Mouse (Mus musculus) erythroblast, adult 5-6 weeks (primary cell): ENCODE data around the gene Lrsam1. TPM values are rescaled to one million over a fixed set of nuclear protein-coding genes. Genes with fewer than 3 reads are reported as not detected.

Experiments used
- ATAC-seq: replicated peaks from 2 replicates; pipeline ENCODE4 v1.8.0; 2016; ENCODE audit warnings: moderate number of reproducible peaks, mild to moderate bottlenecking, moderate TSS enrichment, inconsistent platforms; ENCODE audit not compliant: poor library complexity, low FRiP score, severe bottlenecking
- total RNA-seq, 2 experiments: library from RNA; stranded (forward) in 1 of 2; stranded (reverse) in 1 of 2; fragments of 150-400 nt in 1 of 2; fragments of 200-764, 138-1000 nt in 1 of 2; gene quantifications; 2 replicates each; pipeline versions ENCODE4 v1.2.3 to v1.2.4; 2015 to 2017; ENCODE audit warnings: low replicate concordance in 2 of 2

The Lrsam1 gene
- total RNA-seq, 2 experiments from 2014 or later: 3.1 to 3.5 TPM

DNA sequence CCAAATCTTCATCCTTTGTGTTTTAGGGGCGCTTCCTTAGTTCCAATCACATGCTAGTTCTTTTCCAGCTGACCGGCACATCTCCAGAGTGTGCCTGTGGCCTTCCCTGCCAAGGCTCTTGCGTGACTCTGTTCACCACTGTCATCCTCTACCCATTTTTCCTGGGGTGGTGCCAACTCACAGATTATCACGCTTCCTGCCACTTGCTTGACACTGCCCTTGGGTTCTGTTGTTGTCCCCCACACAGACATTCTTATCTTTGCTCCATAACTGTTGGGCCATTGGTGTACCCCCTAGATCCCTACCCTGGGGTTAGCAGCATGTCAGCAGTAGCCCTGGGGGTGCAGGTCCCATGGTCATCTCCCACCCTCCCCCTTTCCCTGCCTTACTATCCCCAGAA lies 57.9 kb downstream of the Lrsam1 start:
- no peak for ATAC-seq

DNA sequence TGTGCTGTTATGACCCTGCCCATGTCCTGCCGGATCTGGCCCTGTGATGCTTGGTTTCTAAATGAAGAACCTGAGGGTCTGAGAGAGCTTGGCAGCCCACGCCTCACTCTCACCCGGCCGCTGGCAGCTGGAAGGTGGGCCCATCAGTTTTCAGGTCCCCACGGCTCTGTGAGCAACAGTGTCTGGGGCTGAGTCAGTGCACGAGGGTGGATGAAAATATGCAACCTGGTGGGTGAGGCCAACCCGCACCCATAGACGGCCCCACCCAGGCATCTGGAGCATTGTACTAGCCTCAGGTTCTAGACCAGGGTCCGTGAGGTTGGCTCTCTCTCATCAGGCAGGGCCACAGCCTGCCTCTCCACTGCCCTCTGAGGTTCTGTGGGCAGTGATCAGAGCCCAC lies 59.3 kb downstream of the Lrsam1 start:
- ATAC-seq: no peak

DNA sequence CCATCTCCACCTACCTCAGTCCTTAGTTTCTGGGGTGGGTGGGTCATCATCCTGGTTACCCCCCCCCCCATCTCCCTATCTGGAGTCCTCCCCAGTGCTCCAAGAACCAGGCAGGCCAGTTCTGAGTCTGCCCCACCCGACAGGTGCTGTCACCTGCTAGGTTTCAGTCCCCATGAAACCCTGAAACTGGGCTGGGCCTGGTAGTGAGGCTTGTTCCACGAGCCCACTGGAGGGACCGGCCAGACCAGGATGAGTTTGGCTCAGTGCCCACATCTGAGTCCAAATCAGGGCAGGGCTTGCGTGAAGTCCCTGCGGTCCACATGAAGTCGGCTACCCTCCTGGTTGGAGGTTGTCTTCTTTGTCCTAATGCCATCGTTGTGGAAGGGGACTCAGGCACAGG lies 62.4 kb downstream of the Lrsam1 start:
- ATAC-seq: no peak

DNA sequence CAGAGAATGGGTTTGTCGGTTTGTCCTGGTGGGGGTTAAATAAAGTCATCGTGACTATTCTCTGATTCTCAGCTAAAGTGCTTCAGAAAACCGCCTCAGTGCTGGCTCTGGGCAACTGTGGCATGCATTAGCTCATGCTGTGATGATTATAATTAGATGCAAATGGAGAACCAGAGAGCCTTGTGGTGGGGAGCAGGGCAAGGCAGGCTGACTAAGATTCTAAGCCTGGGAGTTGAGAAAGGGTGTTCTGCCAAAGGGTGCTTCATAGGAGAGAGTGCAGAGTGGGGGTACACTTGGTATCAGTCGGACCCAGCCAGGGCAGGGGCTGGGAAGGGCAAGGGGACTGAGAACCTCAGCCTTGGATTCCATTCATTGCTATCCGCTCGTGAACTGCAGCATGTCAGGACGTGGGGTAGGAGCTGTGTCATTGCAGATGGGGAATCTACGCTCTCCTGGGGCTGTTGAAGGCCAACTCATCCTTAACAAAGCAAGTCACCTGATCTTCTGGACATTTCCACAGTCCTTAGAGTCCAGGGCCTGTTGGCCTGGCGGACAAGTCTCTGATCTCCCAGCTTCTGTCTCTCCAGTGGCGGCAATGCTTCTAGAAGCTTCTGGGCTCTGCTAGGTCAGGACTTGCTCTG lies 64.8 kb downstream of the Lrsam1 start:
- no peak for ATAC-seq

DNA sequence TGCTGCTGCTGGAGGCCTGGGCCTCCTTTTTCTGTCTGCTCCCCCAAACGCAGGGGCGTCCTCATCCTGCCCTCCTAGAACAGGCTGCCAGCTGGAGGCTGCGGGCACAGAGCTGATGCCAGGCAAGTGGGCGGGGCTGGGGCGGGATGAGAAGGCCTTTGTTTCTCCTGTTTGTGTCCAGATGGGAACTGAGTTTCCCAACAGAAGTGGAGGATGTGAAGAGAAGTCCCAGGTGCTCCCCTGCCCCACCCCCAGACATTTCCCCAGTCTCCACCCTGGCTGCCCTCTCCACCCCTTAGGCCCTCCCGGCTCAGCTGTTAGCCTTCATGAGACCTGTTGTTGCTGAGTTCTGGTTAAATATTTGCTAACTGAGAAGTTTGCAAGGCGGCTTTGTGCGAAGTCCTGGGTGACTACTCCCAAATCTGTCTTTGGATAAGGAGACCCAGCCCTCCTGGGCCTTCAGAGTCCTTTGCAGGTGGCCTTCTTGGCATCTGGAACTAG lies 65.8 kb downstream of the Lrsam1 start:
- no peak for ATAC-seq

DNA sequence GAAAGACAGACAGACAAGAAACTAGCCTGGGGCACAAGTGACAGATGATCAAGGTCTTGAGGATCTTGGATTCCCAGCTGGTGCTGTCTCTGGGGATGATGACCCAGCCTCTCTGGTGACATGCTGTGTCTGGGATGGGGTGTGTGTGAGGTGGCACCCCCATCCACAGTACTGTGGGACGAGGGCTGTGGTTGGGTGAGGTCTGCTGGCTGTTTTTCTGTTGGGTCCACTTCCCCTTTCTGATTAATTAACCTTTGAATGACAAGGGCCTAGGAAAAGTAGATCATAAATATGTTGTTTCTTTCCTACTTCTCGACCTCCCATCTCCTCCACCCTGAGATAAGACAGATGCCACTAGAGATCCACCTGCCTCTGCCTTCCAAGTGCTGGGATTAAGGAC lies 67.3 kb downstream of the Lrsam1 start:
- ATAC-seq: no peak

DNA sequence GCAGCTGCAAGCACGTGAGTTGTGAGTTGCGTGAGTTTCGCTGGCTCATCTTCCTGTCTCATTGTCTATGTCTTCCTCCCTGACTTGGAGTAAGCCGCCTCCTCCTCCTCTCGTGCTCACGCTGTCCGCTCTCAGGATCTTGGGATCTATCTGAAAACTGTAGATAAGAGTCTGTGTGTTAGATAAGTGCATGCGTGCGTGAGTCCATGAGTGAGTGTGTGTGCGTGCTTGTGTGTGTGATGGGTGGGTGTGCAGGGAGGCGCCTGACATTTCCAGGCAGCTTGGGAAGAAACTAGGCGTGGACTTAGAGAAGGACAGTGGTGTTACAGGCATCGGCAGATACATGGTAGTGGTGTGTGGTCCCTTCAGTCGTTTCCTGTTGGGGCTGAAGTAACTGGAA lies 68.9 kb downstream of the Lrsam1 start:
- ATAC-seq: no peak

DNA sequence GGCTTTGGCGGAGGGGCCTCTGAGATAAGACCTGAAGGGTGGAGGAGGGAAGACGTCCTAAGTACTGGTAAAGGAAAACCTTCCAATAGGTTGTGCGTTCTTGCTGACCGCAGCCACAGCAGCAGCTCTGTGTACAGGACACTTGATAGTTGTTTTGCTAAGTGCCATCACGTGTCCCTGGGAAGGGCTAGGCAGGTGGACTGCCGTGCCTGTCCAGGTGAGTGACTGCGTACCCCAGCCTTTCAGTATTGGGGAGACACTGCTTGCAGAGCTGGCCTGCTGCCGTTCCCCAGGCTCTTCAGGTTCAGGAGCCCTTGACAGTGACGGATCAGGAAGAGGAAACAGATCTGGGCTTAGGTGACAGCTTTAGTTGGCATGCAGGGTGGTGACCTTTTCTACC lies 70.1 kb downstream of the Lrsam1 start:
- no peak for ATAC-seq

DNA sequence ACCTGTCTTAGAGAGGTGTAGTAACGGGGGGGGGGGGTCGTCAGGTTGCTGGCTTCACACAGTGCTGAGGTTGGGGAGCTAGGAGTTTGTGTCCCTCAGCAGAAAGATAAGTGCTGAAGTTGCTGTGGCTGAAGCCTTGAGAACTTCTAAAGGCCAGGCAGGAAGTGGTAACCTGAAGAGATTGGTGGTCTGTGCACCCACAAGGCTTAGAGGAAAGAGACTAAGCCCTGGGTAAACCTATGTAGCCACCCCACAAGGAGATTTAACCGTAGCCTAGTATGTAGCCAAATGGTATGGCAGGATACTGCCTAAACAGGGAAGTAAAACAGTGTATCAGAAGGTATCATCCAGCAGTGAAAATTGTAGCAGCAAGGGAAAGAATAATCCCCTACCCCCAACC lies 71.1 kb downstream of the Lrsam1 start:
- no peak for ATAC-seq

DNA sequence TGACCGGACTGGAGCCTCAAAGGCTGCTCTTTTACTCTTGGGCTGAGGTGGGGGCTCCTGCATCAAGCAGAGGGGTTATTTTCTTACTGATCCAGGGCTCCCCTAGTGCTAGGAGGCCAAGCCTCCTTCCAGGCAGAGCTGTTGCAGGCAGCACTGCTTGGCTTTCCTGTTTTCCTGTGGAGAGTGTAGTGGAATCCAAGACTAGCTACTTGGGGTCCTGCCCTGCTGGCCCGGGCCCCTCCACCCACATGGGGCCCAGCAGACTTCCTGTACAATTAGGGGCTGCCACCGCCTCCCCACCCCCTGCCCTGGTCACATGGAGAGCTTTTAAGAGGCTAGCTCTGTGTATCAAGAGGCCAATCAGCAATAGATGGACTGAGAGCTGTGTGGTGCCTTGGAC lies 72.9 kb downstream of the Lrsam1 start:
- no peak for ATAC-seq

DNA sequence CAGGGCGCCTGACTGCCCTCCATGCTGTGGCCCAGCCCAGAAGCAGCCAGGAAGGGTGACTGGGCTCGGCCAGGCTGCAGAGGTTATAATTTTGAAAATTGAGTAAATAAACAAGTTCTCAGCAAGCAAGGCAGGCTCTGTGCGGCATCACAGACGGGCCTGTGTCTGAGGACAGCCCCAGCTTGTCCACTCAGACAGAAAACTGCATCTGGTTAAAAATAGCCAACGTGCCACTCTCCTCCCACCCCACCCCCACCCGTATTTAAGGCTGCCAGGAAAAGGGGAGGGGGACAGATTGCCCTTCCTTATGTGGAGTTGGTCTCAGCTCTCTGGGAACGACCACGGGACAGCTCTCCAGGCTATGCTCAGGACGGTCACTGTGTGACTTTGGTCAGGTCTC lies 73.4 kb downstream of the Lrsam1 start:
- ATAC-seq: no peak

DNA sequence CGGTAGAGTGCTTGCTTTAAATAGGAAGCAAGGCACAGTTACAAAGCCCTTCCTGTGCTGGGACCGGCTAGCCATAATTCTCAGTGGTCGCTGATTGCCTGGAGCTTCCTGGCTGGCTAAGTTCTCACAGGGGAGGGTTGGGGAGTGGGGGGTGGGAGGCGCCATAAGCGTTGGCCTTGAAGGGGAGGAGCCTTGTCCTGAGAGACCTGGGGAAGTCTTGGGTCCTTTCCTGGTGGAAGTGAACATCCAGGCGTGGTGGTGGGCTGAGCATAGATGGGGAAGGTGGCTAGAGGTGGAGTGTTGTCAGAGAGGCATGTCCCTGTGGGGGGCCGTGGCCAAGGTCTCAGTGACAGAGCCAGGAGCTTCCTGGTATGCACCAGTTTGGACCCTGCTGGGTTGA lies 76.7 kb downstream of the Lrsam1 start:
- ATAC-seq: no peak

DNA sequence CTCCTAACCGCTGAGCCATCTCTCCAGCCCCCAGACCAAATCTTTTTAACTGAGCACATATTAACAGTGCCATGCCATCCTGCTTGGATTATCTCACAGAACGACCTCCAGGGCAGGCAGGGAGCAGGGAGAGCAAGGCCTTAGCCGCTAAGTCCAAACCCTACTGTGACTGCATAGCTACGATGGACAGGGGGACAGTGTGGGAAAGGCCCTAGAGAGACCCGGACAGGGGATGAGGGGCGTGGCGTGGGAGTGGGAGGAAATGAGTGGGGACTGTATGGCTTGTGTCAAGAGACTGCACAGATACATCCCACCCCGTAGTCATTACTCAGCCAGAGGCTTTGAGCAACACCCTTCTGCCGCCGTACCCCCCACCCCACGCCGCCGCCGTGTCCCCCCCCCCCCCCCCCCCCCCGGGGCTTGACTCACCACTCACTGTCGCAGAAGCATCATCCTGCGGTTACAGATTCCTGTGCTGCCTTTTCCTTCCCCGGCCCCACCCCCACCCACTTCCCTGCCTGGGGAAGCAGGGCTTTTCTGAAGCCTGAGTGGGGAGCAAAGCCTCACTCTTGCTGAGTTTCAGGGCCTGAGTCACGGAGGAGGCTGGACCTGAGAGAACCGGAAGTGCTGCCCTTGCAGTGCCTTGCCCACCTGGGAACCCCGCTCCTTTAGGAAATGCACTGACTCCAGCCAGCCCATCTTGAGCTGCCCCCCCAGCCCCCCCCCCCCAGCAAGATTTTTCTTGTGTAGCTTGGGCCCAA lies 79.0 kb downstream of the Lrsam1 start:
- no peak for ATAC-seq

DNA sequence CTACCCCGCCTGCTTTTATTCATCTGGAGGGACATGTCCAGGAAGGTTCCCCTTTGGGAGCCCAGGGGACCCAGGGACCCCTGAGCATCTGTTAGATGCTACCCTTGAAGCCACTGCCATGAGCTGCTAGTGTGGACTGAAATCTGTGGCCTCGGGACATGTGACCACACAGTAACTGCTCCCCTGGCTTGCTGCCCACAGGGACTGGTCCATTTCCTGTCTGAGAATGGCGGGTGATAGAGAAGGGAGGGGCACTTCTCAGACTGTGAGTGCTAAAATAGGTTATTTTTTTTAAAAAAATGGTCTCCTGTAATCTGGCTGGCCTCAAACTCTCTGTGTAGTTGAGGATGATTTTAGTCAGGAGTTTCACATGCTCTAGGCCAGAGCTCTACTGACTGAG lies 79.7 kb downstream of the Lrsam1 start:
- no peak for ATAC-seq

DNA sequence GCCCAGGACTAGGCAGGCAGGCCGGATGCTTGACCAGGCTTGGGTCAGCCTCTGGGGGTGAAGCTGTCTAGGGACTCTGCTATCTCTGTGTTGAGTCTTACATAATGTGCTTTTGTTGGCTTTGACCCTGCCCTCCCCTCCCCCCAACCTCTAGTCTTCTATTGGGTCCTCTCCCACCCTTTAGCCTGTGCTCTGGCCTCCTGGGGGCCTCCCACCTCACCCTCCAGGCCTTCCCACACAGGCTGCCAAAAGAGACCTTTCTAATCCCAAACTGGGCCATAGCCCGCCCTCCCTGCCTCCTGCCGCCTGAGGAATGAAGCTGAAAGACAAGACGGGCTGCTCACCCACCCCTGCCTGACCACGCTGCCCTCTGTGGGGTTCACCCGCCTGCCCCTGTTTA lies 80.4 kb downstream of the Lrsam1 start:
- no peak for ATAC-seq

DNA sequence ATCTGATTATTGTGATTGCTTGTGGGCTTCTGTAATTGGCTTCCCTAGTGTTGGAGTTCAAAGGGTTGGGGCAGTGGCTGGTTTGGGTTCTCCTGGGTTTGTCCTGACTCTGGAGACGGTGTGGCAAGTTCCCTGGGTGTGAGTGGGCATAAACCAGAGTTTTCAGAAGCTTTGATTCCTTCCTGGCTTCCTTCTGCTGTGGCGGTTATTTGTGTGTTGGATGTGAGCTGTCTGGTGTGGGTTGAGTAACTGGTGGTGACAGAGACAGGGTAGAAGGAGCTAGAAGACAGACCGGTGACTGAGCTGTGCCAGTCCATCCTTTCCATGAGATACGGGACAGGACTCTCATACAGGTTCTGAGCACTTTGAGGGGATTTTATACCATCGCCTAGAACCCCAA lies 81.8 kb downstream of the Lrsam1 start:
- no peak for ATAC-seq

DNA sequence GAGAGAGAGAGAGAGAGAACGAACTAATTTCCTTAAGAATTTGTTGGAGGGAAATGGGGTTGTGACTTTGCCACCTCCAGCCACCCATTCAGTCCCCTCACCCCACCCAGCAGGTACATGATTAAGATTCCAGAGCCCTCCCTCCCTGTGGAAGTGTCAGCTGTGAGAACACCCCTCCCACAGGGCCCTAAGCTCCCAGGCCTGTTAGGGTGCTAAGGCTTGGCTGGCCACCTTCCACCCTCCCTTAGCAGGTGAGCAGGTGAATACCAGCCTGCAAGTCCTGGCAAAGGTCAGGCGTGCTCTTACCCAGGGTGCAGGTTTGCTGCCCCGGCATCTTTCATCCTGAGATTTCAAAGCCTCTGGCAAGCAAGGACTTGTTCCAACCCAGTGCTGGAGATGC lies 83.0 kb downstream of the Lrsam1 start:
- ATAC-seq: no peak

DNA sequence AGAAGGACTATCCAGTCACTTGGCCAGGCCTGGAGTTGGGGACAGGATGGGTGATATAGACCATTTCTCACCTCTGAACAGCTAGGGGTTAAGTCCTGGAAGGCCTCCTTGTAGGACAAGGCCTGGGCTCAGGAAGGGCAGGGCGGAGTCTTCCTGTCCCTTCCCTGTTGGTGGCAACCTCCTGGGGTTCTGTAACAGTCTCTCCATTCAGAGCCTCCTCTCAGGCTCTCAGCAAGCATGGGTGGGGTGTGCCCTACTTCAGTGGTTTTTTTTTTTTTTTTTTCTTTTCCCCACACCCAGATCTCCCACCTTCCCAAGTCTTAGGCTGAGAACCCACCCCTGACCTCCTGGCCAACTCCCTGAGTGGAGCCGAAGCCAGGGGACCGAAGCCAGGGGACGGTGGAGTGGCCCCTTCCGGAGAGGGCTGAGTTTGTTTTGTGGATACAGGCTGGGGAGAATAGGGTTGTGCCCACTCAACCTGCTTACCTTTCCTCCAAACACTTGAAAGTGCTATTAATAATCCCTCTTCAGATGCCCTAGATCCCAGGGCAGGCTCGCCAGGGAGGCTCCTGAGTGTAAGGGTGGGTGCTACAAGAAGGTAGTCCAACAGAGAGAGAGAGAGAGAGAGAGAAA lies 83.5 kb downstream of the Lrsam1 start:
- ATAC-seq: no peak

DNA sequence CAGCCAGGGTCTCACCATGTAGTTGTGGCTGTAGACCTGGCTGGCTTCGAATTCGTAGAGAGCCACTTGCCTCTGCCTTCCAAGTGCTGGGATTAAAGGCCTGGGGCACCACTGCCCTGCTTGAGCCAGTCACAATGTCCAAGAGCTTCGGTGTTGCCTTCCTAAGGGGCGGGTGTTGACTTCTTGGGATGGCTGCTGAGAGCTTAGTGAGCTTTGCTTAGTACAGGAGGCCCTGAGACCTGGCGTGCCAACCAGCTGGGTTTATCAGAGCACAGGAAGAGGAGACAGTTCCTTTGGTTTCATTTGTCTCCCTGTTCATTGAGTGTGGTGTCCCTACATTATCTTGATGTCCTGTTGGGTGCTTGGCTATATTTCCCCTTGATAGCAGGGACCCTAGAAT lies 84.1 kb downstream of the Lrsam1 start:
- ATAC-seq: no peak

DNA sequence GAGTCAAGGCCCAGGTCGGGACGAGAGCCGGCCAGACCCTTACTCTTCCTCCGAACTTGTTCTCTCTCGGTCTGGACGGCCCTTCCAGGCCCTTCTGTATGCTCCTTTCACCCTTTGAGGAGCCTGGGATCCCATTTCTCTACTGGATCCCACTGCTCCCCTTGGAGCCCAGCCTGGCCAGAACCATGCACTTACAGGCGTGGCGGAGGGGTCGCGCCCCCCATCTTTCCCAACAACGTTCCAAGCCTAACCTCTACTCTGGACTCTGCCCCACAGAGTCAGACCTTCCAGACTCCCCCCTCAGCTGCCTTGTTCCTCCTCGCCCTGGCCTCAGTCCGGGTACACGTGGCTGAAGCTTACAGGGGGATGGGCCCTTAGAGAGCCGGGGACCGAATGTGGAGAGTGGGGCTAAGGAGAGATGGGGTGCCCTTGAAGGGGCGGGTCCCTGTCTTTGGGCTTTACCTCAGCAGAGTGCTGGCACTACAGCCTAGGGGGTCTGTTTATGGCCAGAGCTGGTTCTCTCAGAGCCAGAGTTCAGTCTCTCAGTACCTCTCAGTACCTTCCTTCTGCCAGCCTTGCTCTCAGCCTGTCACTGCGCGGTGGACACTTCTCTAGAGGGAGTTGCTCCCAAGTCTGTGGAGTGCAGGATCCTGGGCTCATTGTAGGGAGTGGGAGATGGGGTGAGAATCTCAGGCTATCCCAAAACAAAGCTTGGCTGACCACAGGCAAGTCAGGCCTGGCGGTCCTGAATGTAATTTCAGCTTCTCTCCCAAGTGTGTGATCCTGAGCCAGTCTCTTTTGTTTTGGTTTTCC lies 84.7 kb downstream of the Lrsam1 start:
- ATAC-seq: no peak
